Mouse (Mus musculus) liver, embryonic 14.5 days (tissue): ENCODE measurements around the gene Coro1a. TPM values are rescaled to one million over a fixed set of nuclear protein-coding genes. Genes with fewer than 3 reads are reported as not detected.

Experiments
- ATAC-seq: fragments of 200-750 bp; cut with Nextera tagmentation; 2 replicates; pipeline ENCODE4 v1.8.0; 2017; ENCODE audit warnings: moderate number of reproducible peaks, mild to moderate bottlenecking, moderate library complexity; ENCODE audit not compliant: insufficient read depth
- DNase-seq, 3 experiments: peaks; one replicate each; pipeline ENCODE4 v3.0.0-alpha.2; 2012 to 2013; ENCODE audit warnings: low read depth in 3 of 3, low spot score in 3 of 3
- H3K27ac ChIP-seq: fragments of 300-500 bp; sonication (generic); 2 replicates; pipeline ENCODE4 v1.5.1; 2014; ENCODE audit warnings: moderate library complexity, mild to moderate bottlenecking, control low read depth, inconsistent platforms
- H3K27me3 ChIP-seq: fragments of 300-500 bp; sonication (generic); 2 replicates; pipeline ENCODE4 v1.6.1; 2014; ENCODE audit warnings: mild to moderate bottlenecking, low read length, moderate library complexity; ENCODE audit not compliant: control insufficient read depth, insufficient read depth
- H3K36me3 ChIP-seq: fragments of 300-500 bp; sonication (generic); replicated peaks from 2 replicates; pipeline ENCODE4 v1.6.1; 2014; ENCODE audit warnings: low read depth; ENCODE audit not compliant: control insufficient read depth, insufficient read depth
- H3K4me1 ChIP-seq, 2 experiments: fragments of 200-500 bp in 1 of 2; fragments of 300-500 bp in 1 of 2; sonication (generic) in 1 of 2; replicated peaks; 2 replicates each; pipeline ENCODE4 v1.6.1; 2012 to 2014; ENCODE audit warnings: antibody characterized with exemption in 1 of 2, inconsistent platforms in 1 of 2, low read length in 1 of 2; ENCODE audit not compliant: control insufficient read depth in 2 of 2, insufficient read depth in 2 of 2
- H3K4me2 ChIP-seq: fragments of 300-500 bp; sonication (generic); 2 replicates; pipeline ENCODE4 v1.6.1; 2014; ENCODE audit warnings: low read depth, mild to moderate bottlenecking, control low read depth, moderate library complexity
- H3K4me3 ChIP-seq, 2 experiments: fragments of 200-500 bp in 1 of 2; fragments of 300-500 bp in 1 of 2; sonication (generic) in 1 of 2; 2 replicates each; pipeline ENCODE4 v1.5.1; 2012 to 2014; ENCODE audit warnings: low read depth in 2 of 2, low read length in 2 of 2, mild to moderate bottlenecking in 2 of 2, control low read depth in 1 of 2, inconsistent platforms in 1 of 2, moderate library complexity in 1 of 2; ENCODE audit not compliant: insufficient read depth in 1 of 2
- H3K9ac ChIP-seq: fragments of 300-500 bp; sonication (generic); replicated peaks from 2 replicates; pipeline ENCODE4 v1.6.1; 2014; ENCODE audit warnings: mild to moderate bottlenecking, control low read depth, moderate library complexity
- H3K9me3 ChIP-seq: fragments of 300-500 bp; sonication (generic); 2 replicates; pipeline ENCODE4 v1.6.1; 2016; ENCODE audit warnings: low read length, mixed read lengths; ENCODE audit not compliant: control insufficient read depth
- CTCF ChIP-seq: IDR thresholded peaks from 2 replicates; pipeline ENCODE4 v1.5.1; 2016; ENCODE audit warnings: antibody characterized with exemption, low read depth, control low read depth
- EP300 ChIP-seq: IDR thresholded peaks from 2 replicates; pipeline ENCODE4 v1.6.1; 2016; ENCODE audit warnings: antibody characterized with exemption, low read depth
- WGBS: fragments of 180-500 bp; shearing (Covaris S2); extraction: QIAGEN DNeasy Blood & Tissue Kit; methylation state at CpG from one replicate; pipeline ENCODE4 v1.1.7; 2014; ENCODE audit not compliant: insufficient replicate concordance; 5-methylcytosine and 5-hydroxymethylcytosine counted together
- polyA plus RNA-seq, 2 experiments: library from polyadenylated mRNA; depleted of rRNA in 1 of 2; stranded (reverse) in 1 of 2; unstranded in 1 of 2; fragments of >200 nt; fragmentation: Nextera tagmentation in 1 of 2; extraction: Ambion mirVana in 1 of 2; gene quantifications; 2 replicates each; pipeline versions ENCODE4 v1.2.1 to v1.2.3; 2012 to 2014

Gene Coro1a
- polyA plus RNA-seq, 2 experiments: 52.5 to 81.5 TPM

DNA sequence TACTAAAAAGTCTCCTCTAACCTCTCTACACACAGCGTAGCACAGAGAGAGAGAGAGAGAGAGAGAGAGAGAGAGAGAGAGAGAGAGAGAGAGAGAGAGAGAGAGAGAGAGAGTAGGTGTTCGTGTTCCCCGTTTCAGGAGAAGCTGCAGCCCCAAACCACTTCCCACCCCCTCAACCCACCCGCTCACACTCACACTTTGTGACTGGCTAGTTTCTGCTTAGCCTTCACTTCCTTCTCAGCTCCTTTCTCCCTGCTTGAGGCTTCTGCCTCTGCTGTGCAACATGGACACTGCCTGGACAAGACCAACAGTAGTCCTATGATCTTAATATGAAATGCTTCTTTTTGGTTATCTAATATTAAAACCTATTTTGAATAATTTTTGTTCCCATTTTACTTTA lies 2.7 kb upstream of the Coro1a start:
- Histone ChIP-seq H3K27me3 (no peaks in the 10 kb centered on the region), H3K4me3 (no peak overlapping the region), H3K9ac (no peak overlapping the region), H3K4me2 (no peak overlapping the region), H3K9me3 (no peaks in the 10 kb centered on the region), H3K36me3 (no peaks in the 10 kb centered on the region), H3K4me1 (0 out of 4 replicates have a peak, but pooled peaks cover 0 to 2% of the 10 kb centered on the region in 2 experiments), H3K27ac (no peak overlapping the region)
- no peak for DNase-seq
- WGBS: 29% methylated on average over 4 of the region's 4 CpGs
- no peak for ATAC-seq
- TF ChIP-seq EP300 (no peak), CTCF (no peak)

GRCm38 (mm10) chr7:126708175-126708952 lies 777 bp upstream of the Coro1a start:
- TF ChIP-seq CTCF: no peak
- TF ChIP-seq EP300: no peak
- H3K36me3 ChIP-seq: no peaks in the 10 kb centered on the region
- 69% methylated on average over 10 of the region's 10 CpGs for WGBS
- no peak for DNase-seq
- 0 out of 4 replicates have a peak, but pooled peaks cover 0 to 2% of the 10 kb centered on the region in 2 experiments for H3K4me1 ChIP-seq
- no peak for ATAC-seq
- no peaks in the 10 kb centered on the region for H3K9me3 ChIP-seq
- H3K4me3 ChIP-seq: no peak overlapping the region
- H3K27me3 ChIP-seq: peaks cover 3% of the 10 kb centered on the region
- no peak overlapping the region for H3K27ac ChIP-seq
- no peak overlapping the region for H3K9ac ChIP-seq
- no peak overlapping the region for H3K4me2 ChIP-seq

- 1% methylated on average over 39 of the region's 39 CpGs for WGBS
- Histone ChIP-seq H3K27me3 (peaks cover 3% of the 10 kb centered on the region), H3K27ac (no peak overlapping the region), H3K9ac (no peak overlapping the region; the same call in 1 of the 2 replicates), H3K4me1 (peaks cover 0 to 7% of the 10 kb centered on the region in 2 experiments; a peak in 2 of 4 replicates), H3K9me3 (no peaks in the 10 kb centered on the region), H3K4me2 (peak overlapping the region; percentile 55), H3K4me3 (peak overlapping the region; percentile 33 to 50), H3K36me3 (no peaks in the 10 kb centered on the region)
- ATAC-seq (peak; percentile 27; the same call in 1 of the 2 replicates), DNase-seq (peak in 2 of 3 experiments; percentile 36 to 42)
- TF ChIP-seq EP300 (no peak), CTCF (peak; percentile 4; the same call in 1 of the 2 replicates)
Observed at GRCm38 (mm10) chr7:126704121-126704980, 3.2 kb downstream of the Coro1a start.

DNA sequence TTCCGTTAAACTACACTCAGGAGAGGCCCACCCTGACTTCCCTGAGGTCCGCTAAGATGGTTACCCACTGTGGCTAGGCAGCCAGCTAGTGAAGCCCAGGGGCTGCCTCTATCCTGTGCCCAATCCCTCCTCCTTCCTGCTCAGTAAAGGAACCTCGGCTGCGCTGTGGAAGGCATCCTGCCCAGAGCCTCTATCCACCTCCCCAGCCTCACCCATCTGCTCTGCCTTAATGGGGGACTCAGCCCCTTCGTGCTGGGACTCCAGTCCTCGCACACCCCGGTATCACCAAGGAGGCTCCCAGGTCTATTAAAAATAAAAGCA lies 3.9 kb downstream of the Coro1a start:
- no peaks in the 10 kb centered on the region for H3K36me3 ChIP-seq
- H3K4me3 ChIP-seq: peak overlapping the region; percentile 33 to 50
- H3K9me3 ChIP-seq: no peaks in the 10 kb centered on the region
- H3K27ac ChIP-seq: no peak overlapping the region
- no peak for TF ChIP-seq CTCF
- no peak for TF ChIP-seq EP300
- WGBS: 4% methylated on average over 7 of the region's 7 CpGs
- DNase-seq (no peak), ATAC-seq (no peak)
- peaks cover 3% of the 10 kb centered on the region for H3K27me3 ChIP-seq
- peak overlapping the region; percentile 55; the same call in 1 of the 2 replicates for H3K4me2 ChIP-seq
- no peak overlapping the region for H3K9ac ChIP-seq
- peaks cover 0 to 7% of the 10 kb centered on the region in 2 experiments; a peak in 2 of 4 replicates for H3K4me1 ChIP-seq
